Mouse (Mus musculus): Measurements from ENCODE around the gene Faf2.

DNA sequence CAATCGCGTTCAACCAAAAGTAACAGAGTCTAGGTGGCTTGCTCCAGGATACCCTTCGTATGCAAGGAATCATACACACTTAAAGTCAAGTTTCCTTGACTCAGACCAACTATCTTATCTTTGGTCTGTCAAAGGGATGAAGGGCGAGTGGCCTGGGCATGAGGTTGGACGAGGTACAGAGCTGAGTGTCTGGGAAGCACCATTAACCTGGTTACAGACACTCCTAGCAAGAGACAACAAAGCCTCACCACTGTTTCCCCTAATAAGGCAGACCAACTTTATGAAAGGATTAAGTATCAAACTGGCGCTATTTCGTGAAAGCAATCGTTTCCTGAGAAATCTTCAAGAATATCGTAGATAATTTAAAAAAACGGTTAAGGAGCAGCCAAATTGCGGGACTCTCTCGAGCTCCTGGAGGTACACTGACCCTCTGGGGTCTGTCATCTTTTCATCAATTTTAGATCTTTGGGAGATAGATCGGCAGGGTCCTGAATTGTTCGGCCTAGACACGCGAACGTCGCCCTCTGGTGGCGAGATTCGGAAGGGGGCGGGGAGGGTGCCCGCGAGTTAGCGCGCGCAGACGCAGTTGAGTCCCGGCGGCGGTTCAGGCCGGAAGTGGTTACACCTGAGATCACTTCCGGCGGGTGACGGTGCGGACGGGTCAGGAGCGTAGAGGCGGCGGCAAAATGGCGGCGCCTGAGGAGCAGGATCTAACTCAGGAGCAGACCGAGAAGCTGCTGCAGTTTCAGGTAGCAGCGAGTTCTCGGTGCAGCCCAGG is at the start of gene Faf2:
- peak; percentile 58 for TF ChIP-seq SMC3 (IDR thresholded peaks at IDR 0.05; ENCODE audit: low read depth, low read length)
- TF ChIP-seq CTCF (conservative IDR thresholded peaks at IDR 0.05 in 1 of 2, IDR thresholded peaks at IDR 0.05 in 1 of 2; ENCODE audit: low read depth in 2 of 2, low read length in 2 of 2), result peak; percentile 44 to 94; a peak in 3 of 4 replicates
- peak; percentile 92 for TF ChIP-seq POLR2A (IDR thresholded peaks at IDR 0.05; ENCODE audit: low read depth, low read length)
- peak; percentile 64 for TF ChIP-seq RAD21 (IDR thresholded peaks at IDR 0.05; ENCODE audit: low read depth, low read length)
- TF ChIP-seq ZNF384 (IDR thresholded peaks at IDR 0.05; ENCODE audit: low read depth, low read length), result no peak
- TF ChIP-seq JUN (IDR thresholded peaks at IDR 0.05; ENCODE audit: insufficient read depth, low read depth, low read length), result peak; percentile 27; the same call in 1 of the 2 replicates
- no peak for TF ChIP-seq JUND (conservative IDR thresholded peaks at IDR 0.05; ENCODE audit: low read depth, low read length)
- no peak for TF ChIP-seq MYC (IDR thresholded peaks at IDR 0.05; ENCODE audit: low read depth, low read length)
- TF ChIP-seq USF2 (conservative IDR thresholded peaks at IDR 0.05; ENCODE audit: low read depth, low read length), result no peak
- peak; percentile 65 for TF ChIP-seq ZMIZ1 (IDR thresholded peaks at IDR 0.05; ENCODE audit: low read depth, low read length)
- TF ChIP-seq KAT2A (IDR thresholded peaks at IDR 0.05; ENCODE audit: insufficient replicate concordance, low read length), result peak; percentile 75; the same call in 1 of the 2 replicates
- no peak for TF ChIP-seq MAFK (IDR thresholded peaks at IDR 0.05; ENCODE audit: insufficient replicate concordance, low read length)

All from CH12.LX (cell line).